Mouse (Mus musculus): ENCODE data around the gene Slamf7. TPM values are rescaled to one million over a fixed set of nuclear protein-coding genes. Genes with fewer than 3 reads are reported as not detected.

Gene Slamf7
- total RNA-seq, 1 experiment, result not detected

DNA sequence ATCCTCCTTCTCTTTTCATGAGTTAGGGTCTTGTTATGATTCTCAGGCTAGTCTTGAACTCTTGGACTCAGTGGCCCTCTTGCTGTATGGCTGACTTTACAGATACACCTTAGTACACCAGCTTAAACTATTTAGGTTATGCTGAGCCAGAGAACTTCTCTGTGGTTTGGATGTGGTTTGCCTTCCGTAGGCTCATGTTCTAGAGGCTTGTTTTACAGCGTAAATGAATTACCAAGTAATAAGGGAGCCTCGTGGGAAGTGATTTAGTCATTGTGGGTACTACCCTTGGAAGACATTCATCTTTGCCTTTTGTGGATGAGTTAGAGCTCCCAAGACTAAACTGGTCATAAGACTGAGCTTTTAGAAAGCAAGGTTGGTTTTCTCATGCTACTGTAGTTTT lies 25.0 kb downstream of the Slamf7 start:
- Histone ChIP-seq H3K27ac (ENCODE audit: insufficient read depth, low read depth, low read length, poor library complexity, severe bottlenecking) (no peak overlapping the region), H3K4me1 (ENCODE audit: control insufficient read depth in 2 of 2, insufficient read depth in 2 of 2, low read length in 2 of 2, poor library complexity in 1 of 2) (no peaks in the 10 kb centered on the region), H3K9ac (ENCODE audit: insufficient read depth, low read depth, low read length, poor library complexity, severe bottlenecking) (no peak overlapping the region), H3K4me3 (ENCODE audit: insufficient read depth in 1 of 2, low read depth in 1 of 2, low read length in 2 of 2, poor library complexity in 1 of 2, severe bottlenecking in 1 of 2) (no peak overlapping the region), H3K9me3 (ENCODE audit: control insufficient read depth, insufficient read depth, low read depth, low read length) (no peaks in the 10 kb centered on the region), H3K36me3 (ENCODE audit: control insufficient read depth, insufficient read depth, low read length, poor library complexity, severe bottlenecking) (no peaks in the 10 kb centered on the region)
- no peak for TF ChIP-seq CHD2 (IDR thresholded peaks at IDR 0.05; ENCODE audit: low read depth, low read length)
- no peak for TF ChIP-seq MAFK (IDR thresholded peaks at IDR 0.05; ENCODE audit: insufficient read depth, low read depth, low read length)
- no peak for TF ChIP-seq ZC3H11A (IDR thresholded peaks at IDR 0.05; ENCODE audit: borderline replicate concordance, low read depth, low read length)
- TF ChIP-seq HCFC1 (IDR thresholded peaks at IDR 0.05; ENCODE audit: borderline replicate concordance, insufficient read depth, low read length), result no peak
- TF ChIP-seq ZNF384 (IDR thresholded peaks at IDR 0.05; ENCODE audit: low read depth, low read length), result no peak
- in situ Hi-C loops (cut with MboI; ENCODE audit: low sequenced_read_pairs in 2 of 2, unreplicated experiment in 2 of 2), result no loop called here
- DNase-seq (ENCODE audit: low read depth, low spot score), result no peak

DNA sequence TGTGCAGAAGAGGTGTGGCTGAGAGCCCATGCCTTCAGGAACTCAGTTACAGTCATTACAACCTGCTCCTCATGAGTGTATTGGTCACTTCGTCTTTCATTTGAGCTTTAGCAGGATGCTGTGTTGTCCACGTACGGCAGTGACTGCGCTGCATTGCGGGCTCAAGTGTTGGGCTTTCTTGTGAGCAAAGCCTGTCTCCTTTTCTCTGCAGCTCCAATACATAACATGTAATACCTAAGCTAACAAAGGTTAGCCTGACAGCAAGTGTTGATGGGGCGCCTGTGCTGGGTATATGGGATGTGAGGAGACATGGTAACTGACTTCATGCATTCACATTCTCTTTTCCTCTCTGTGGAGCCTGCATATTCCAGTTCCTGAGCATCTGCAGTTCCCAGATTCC lies 32.7 kb downstream of the Slamf7 start:
- in situ Hi-C loops (cut with MboI; ENCODE audit: low sequenced_read_pairs in 2 of 2, unreplicated experiment in 2 of 2), result no loop called here
- TF ChIP-seq ZNF384 (IDR thresholded peaks at IDR 0.05; ENCODE audit: low read depth, low read length) (no peak), HCFC1 (IDR thresholded peaks at IDR 0.05; ENCODE audit: borderline replicate concordance, insufficient read depth, low read length) (no peak), ZC3H11A (IDR thresholded peaks at IDR 0.05; ENCODE audit: borderline replicate concordance, low read depth, low read length) (no peak), CHD2 (IDR thresholded peaks at IDR 0.05; ENCODE audit: low read depth, low read length) (no peak), MAFK (IDR thresholded peaks at IDR 0.05; ENCODE audit: insufficient read depth, low read depth, low read length) (no peak)
- Histone ChIP-seq H3K36me3 (ENCODE audit: control insufficient read depth, insufficient read depth, low read length, poor library complexity, severe bottlenecking) (no peaks in the 10 kb centered on the region), H3K9me3 (ENCODE audit: control insufficient read depth, insufficient read depth, low read depth, low read length) (no peaks in the 10 kb centered on the region), H3K4me1 (ENCODE audit: control insufficient read depth in 2 of 2, insufficient read depth in 2 of 2, low read length in 2 of 2, poor library complexity in 1 of 2) (no peaks in the 10 kb centered on the region), H3K4me3 (ENCODE audit: insufficient read depth in 1 of 2, low read depth in 1 of 2, low read length in 2 of 2, poor library complexity in 1 of 2, severe bottlenecking in 1 of 2) (no peak overlapping the region), H3K9ac (ENCODE audit: insufficient read depth, low read depth, low read length, poor library complexity, severe bottlenecking) (no peak overlapping the region), H3K27ac (ENCODE audit: insufficient read depth, low read depth, low read length, poor library complexity, severe bottlenecking) (no peak overlapping the region)
- no peak for DNase-seq (ENCODE audit: low read depth, low spot score)

DNA sequence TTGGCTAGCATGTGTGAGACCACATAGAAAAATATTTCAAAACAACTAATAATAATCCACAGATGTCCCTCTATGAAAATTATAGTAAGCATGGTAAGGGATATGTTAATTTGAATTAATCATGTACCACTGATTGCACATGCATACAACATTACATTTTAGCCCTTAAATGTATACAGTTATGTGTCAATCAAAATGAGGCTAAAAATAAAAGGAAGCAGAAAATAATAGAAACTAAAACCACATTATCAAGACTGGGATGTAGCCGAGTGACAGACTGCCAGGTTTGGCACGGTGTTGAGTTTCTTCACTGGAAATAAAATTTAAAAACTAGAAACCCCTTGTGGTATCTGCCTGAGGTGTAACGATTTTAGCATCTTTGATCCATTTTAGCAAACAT lies 33.2 kb downstream of the Slamf7 start:
- in situ Hi-C loops (cut with MboI; ENCODE audit: low sequenced_read_pairs in 2 of 2, unreplicated experiment in 2 of 2), result no loop called here
- TF ChIP-seq CHD2 (IDR thresholded peaks at IDR 0.05; ENCODE audit: low read depth, low read length) (no peak), MAFK (IDR thresholded peaks at IDR 0.05; ENCODE audit: insufficient read depth, low read depth, low read length) (no peak), ZNF384 (IDR thresholded peaks at IDR 0.05; ENCODE audit: low read depth, low read length) (no peak), ZC3H11A (IDR thresholded peaks at IDR 0.05; ENCODE audit: borderline replicate concordance, low read depth, low read length) (no peak), HCFC1 (IDR thresholded peaks at IDR 0.05; ENCODE audit: borderline replicate concordance, insufficient read depth, low read length) (no peak)
- Histone ChIP-seq H3K4me1 (ENCODE audit: control insufficient read depth in 2 of 2, insufficient read depth in 2 of 2, low read length in 2 of 2, poor library complexity in 1 of 2) (no peaks in the 10 kb centered on the region), H3K9ac (ENCODE audit: insufficient read depth, low read depth, low read length, poor library complexity, severe bottlenecking) (no peak overlapping the region), H3K9me3 (ENCODE audit: control insufficient read depth, insufficient read depth, low read depth, low read length) (no peaks in the 10 kb centered on the region), H3K4me3 (ENCODE audit: insufficient read depth in 1 of 2, low read depth in 1 of 2, low read length in 2 of 2, poor library complexity in 1 of 2, severe bottlenecking in 1 of 2) (no peak overlapping the region), H3K27ac (ENCODE audit: insufficient read depth, low read depth, low read length, poor library complexity, severe bottlenecking) (no peak overlapping the region), H3K36me3 (ENCODE audit: control insufficient read depth, insufficient read depth, low read length, poor library complexity, severe bottlenecking) (no peaks in the 10 kb centered on the region)
- no peak for DNase-seq (ENCODE audit: low read depth, low spot score)

DNA sequence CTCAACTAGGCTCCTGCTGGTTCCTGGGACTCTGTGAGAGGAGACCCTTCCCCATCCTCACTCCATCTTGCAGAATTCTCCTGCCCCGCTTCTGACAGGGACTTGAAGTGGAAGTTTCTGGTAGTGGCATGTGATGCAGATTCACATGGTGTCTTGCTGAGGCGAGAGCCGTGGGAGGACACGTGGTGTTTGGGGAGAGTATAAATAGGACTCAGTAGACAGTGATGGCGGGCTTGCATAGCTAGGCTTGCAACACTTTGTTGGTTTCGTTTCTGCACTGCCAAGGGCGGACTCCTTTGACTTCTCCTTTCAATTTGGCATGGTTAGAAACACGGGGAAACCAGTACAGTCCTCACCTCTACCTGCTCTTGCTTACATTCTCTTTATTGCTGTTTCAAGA lies 33.8 kb downstream of the Slamf7 start:
- no peaks in the 10 kb centered on the region for H3K36me3 ChIP-seq (ENCODE audit: control insufficient read depth, insufficient read depth, low read length, poor library complexity, severe bottlenecking)
- H3K9ac ChIP-seq (ENCODE audit: insufficient read depth, low read depth, low read length, poor library complexity, severe bottlenecking), result no peak overlapping the region
- H3K9me3 ChIP-seq (ENCODE audit: control insufficient read depth, insufficient read depth, low read depth, low read length), result no peaks in the 10 kb centered on the region
- H3K4me3 ChIP-seq (ENCODE audit: insufficient read depth in 1 of 2, low read depth in 1 of 2, low read length in 2 of 2, poor library complexity in 1 of 2, severe bottlenecking in 1 of 2), result no peak overlapping the region
- H3K4me1 ChIP-seq (ENCODE audit: control insufficient read depth in 2 of 2, insufficient read depth in 2 of 2, low read length in 2 of 2, poor library complexity in 1 of 2), result no peaks in the 10 kb centered on the region
- no peak overlapping the region for H3K27ac ChIP-seq (ENCODE audit: insufficient read depth, low read depth, low read length, poor library complexity, severe bottlenecking)
- in situ Hi-C loops (cut with MboI; ENCODE audit: low sequenced_read_pairs in 2 of 2, unreplicated experiment in 2 of 2), result no loop called here
- no peak for TF ChIP-seq ZC3H11A (IDR thresholded peaks at IDR 0.05; ENCODE audit: borderline replicate concordance, low read depth, low read length)
- DNase-seq (ENCODE audit: low read depth, low spot score), result no peak

DNA sequence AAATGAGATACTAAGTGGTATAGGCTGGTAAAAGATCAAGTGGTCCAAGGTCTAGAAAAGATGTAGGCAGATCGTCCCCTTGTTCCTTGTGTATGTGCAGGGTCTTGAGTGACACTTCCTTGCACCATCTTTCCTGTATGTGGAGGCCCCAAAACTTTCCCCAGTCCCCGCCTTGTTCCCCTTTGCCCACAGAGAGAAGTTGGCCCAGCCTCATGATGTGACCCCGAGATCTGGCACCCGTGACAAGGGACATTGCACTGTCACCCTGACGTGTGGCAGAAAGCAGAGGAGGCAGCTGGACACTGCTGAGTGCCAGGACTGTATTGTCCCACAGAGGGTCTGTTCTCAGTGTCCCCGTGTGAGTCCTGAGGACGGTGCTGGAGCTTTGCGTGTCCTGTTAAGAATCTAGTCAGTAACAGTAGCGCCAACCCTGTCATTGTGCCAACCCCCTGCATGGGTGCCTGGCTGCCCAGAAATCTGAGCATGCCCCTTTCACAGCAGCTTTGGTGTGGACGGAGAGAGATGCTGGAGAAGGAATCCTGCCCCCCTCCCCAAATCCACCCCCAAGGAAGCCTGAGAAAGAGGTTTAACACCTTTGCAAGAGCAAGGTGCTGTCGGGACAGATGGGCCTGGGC lies 35.8 kb downstream of the Slamf7 start:
- in situ Hi-C loops (cut with MboI; ENCODE audit: low sequenced_read_pairs in 2 of 2, unreplicated experiment in 2 of 2), result no loop called here
- no peaks in the 10 kb centered on the region for H3K4me1 ChIP-seq (ENCODE audit: control insufficient read depth in 2 of 2, insufficient read depth in 2 of 2, low read length in 2 of 2, poor library complexity in 1 of 2)

More for the DNA sequence above, 35.8 kb downstream of the Slamf7 start:
- no peak for DNase-seq (ENCODE audit: low read depth, low spot score)
- H3K27ac ChIP-seq (ENCODE audit: insufficient read depth, low read depth, low read length, poor library complexity, severe bottlenecking), result no peak overlapping the region
- H3K36me3 ChIP-seq (ENCODE audit: control insufficient read depth, insufficient read depth, low read length, poor library complexity, severe bottlenecking), result no peaks in the 10 kb centered on the region
- no peak overlapping the region for H3K9ac ChIP-seq (ENCODE audit: insufficient read depth, low read depth, low read length, poor library complexity, severe bottlenecking)
- TF ChIP-seq ZNF384 (IDR thresholded peaks at IDR 0.05; ENCODE audit: low read depth, low read length) (no peak), CHD2 (IDR thresholded peaks at IDR 0.05; ENCODE audit: low read depth, low read length) (no peak), HCFC1 (IDR thresholded peaks at IDR 0.05; ENCODE audit: borderline replicate concordance, insufficient read depth, low read length) (no peak)
- no peak overlapping the region for H3K4me3 ChIP-seq (ENCODE audit: insufficient read depth in 1 of 2, low read depth in 1 of 2, low read length in 2 of 2, poor library complexity in 1 of 2, severe bottlenecking in 1 of 2)
- H3K9me3 ChIP-seq (ENCODE audit: control insufficient read depth, insufficient read depth, low read depth, low read length), result no peaks in the 10 kb centered on the region

Data from ES-E14 (cell line).